Mouse (Mus musculus): ENCODE data around the gene D8Ertd738e.
"Not testable (repeated sequence)": the region's sequence is repeated elsewhere in the genome, so short reads cannot be mapped to it uniquely, and the experiment has no call there.

D8Ertd738e gene

GRCm38 (mm10) chr8:84249257-84250170, at the start of gene D8Ertd738e:
TSS of gene D8Ertd738e (minus strand) at chr8:84249719.
- DNase-seq, result peak; percentile 86

- DNase-seq, result no peak
These were observed 47.7 kb upstream of the D8Ertd738e start for GRCm38 (mm10) chr8:84297029-84297785.

- DNase-seq, result peak; percentile 45
These were observed 42.2 kb upstream of the D8Ertd738e start for GRCm38 (mm10) chr8:84291688-84292087.

- no peak for DNase-seq
These were observed 41.6 kb upstream of the D8Ertd738e start for GRCm38 (mm10) chr8:84291086-84291485.

- DNase-seq, result no peak
These were observed 39.4 kb upstream of the D8Ertd738e start for GRCm38 (mm10) chr8:84288892-84289291.

- DNase-seq, result not testable (repeated sequence)
These were observed 36.1 kb upstream of the D8Ertd738e start for GRCm38 (mm10) chr8:84285665-84286064.

- no peak for DNase-seq
These were observed 35.1 kb upstream of the D8Ertd738e start for GRCm38 (mm10) chr8:84284608-84285063.

- DNase-seq, result no peak
These were observed 31.3 kb upstream of the D8Ertd738e start for GRCm38 (mm10) chr8:84280777-84281176.

- no peak for DNase-seq
These were observed 26.9 kb upstream of the D8Ertd738e start for GRCm38 (mm10) chr8:84276447-84276846.

- no peak for DNase-seq
These were observed 24.4 kb upstream of the D8Ertd738e start for GRCm38 (mm10) chr8:84273968-84274367.

GRCm38 (mm10) chr8:84272302-84272701, 22.8 kb upstream of the D8Ertd738e start:
- no peak for DNase-seq

- peak; percentile 100 for DNase-seq
These were observed 20.6 kb upstream of the D8Ertd738e start, which contains the start of gene Ccdc130 for GRCm38 (mm10) chr8:84269950-84270773. TSS of gene Ccdc130 (minus strand) at chr8:84270380.

- no peak for DNase-seq
These were observed 11.6 kb upstream of the D8Ertd738e start for GRCm38 (mm10) chr8:84261098-84261497.

GRCm38 (mm10) chr8:84256822-84257610, 7.5 kb upstream of the D8Ertd738e start, which contains the start of gene Mri1:
TSS of gene Mri1 (minus strand) at chr8:84257326.
- peak; percentile 76 for DNase-seq

- DNase-seq, result no peak
These were observed 6.9 kb upstream of the D8Ertd738e start for GRCm38 (mm10) chr8:84256458-84256821.

- DNase-seq, result no peak
These were observed 6.3 kb upstream of the D8Ertd738e start for GRCm38 (mm10) chr8:84255858-84256257.

- no peak for DNase-seq
These were observed 7.7 kb downstream of the D8Ertd738e start for GRCm38 (mm10) chr8:84241821-84242220.

- DNase-seq, result no peak
These were observed 8.4 kb downstream of the D8Ertd738e start for GRCm38 (mm10) chr8:84241167-84241566.

- DNase-seq, result no peak
These were observed 11.8 kb downstream of the D8Ertd738e start for GRCm38 (mm10) chr8:84237542-84238229.

GRCm38 (mm10) chr8:84236998-84237473, 12.5 kb downstream of the D8Ertd738e start, which contains the start of gene Zswim4:
TSS of gene Zswim4 (minus strand) at chr8:84237055.
- DNase-seq, result peak; percentile 97

All from right cerebral cortex, postnatal 25 days (tissue).